Mouse (Mus musculus) spleen, postnatal 36 days (tissue): ENCODE data around the gene Tmem135.

Experiments used
- DNase-seq, 2 experiments: peaks; one replicate each; pipeline ENCODE4 v3.0.0; 2022; ENCODE audit warnings: low spot score in 2 of 2, mixed read lengths in 1 of 2

Tmem135 gene

DNA sequence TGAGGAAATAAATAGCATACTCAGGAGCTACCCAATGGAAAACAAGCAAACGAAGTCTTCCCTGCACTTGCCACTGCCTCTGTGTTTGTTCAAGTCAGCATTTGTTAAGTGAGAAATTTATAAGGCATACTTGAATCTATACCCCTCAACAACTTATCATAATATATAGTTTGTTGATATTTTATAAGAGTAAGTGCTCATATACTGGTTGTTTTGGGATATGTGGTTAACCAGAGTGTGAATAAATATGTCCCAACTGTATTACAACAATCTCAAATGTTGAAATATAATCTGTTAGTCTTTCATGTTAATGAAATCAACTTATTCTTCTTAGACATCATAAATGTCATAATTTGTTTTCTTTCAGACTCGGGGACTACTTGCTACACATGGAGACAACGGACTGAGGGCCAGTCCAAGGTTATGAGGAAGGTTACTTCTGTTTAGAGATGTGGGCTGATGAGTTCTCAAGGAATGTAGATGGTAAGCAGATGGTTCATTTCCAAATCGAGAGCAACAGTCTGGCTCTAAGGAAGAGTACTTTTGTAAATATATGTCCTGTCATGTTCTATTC is 152.1 kb downstream of the Tmem135 start:
- DNase-seq, result no peak

DNA sequence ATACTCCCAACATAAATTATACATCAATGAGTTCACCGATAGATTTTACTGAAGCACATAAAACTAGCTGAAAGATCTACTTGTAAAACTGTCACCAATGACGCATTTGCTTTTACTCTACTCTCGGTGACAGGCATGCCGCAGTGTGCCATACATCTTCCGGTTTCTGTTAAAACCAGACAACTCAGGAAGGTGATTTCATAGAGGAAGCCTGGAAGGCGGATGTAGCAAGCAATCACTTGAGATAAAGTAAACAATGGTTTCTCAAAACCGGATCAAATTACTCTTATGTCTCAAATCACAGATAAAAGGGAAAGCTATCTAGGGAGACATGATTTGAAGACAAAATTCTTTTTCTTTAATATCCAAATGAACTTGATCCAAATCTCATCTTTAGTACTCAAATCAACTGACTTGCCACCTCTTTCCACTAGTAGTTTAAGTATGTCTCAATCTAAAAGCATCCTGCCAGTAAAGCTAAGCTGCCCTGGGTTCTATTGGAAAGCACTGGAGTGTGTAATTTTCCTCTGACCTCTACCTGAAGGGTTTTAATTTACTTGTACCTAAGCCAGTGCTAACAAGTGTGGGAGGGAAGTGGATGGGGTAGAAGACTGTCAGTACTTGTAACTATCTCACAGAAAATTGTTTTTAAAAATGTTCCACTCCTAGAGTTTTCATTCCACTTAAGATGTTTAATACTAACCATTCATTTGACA is 155.7 kb downstream of the Tmem135 start:
- DNase-seq, result peak; percentile 69 to 75

DNA sequence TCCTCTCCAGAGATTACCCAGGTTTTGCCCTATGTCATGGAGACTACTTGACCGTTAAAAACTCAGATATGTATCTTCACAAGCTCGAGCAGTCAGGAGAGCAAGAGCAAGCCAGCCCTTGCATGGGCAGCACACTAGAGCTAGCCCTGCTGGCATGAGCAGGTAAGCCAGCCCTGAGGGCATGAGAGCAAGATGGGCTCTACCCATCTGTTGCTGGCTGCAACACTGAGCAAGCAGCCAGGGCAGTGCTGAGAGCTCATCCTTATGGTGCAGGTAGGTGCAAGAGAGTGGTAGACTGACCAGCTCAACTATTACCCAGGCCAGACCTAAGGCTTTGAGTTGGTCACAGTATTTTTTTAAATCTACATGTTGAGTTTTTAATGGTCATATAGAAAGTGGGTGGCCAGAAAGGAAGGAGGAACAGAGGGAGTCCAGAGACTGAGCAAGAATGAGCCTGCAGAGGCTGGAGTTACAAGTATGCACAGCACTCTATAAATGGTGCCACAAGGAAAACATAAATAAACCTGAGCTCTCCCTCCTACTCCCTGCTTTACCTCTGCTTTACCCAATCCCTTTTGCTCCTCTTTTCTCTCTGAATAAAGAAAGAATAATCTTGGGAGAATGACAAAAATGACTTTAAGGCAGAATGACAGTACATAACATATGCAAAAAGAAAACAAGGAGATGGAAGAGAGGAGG is 156.9 kb downstream of the Tmem135 start:
- DNase-seq, result no peak

GRCm38 (mm10) chr7:89242565-89242964 is 161.5 kb downstream of the Tmem135 start:
- DNase-seq, result no peak

- no peak for DNase-seq
These were observed 161.9 kb downstream of the Tmem135 start for GRCm38 (mm10) chr7:89242143-89242542.

DNA sequence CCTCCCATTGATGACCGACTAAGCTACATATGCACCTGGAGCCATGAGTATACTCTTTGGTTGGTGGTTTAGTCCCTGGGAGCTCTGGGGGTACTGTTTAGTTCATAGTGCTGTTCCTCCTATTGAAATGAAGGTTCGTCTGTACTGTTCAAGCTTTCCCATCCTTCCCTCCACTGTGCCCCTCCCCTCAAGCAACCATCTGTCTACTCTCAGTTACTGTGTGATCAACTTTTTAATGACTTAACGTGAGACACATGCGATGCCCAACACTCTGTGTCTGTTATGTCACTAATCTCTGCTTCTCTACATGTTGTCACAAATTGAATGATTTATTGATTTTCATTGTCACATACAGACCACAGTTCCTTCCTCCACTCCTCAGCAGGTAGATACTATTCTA is 164.4 kb downstream of the Tmem135 start:
- no peak for DNase-seq

DNA sequence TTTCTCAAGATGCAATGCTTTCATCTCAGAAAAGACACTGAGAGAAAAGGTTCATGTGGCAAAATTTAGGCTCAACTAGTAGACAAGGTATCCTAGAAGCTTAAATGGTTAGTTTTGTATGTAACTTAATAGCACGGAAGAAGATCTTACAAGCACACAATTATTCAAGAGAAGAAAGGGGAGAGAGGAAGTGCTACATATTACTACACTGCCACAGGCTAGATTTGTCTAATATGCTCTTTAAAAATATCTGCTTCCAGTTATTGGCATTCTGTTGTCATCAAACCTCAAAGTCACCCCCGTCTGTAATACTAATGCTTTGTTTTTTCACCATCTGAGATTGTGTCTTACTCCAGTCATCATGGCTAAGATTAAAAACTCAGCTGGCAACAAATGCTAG is 167.4 kb downstream of the Tmem135 start:
- DNase-seq, result no peak

DNA sequence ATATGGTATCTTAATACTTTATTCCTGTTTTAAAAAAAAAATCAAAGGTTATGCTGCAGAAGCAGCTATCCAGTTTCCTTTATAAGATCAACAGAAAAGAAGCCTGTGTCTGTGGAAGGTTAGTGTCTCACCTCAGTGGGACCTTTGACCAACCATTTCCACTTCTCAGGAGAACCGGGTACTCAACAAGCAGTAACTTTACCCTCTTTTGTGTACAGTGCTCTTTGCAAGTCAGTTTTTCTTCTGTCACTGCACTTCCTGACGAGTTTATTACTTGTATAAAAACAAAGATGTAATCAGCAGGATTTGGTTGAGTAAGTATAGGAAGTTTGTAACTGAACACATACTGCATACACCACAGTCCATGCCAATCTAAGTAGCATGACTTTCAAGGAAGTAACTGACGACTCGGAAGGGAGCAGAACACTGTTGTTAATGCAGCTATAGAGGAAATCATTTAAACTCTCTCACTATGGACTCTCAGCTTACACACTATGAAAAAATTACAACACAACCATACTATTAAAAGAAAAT is 168.0 kb downstream of the Tmem135 start:
- no peak for DNase-seq

GRCm38 (mm10) chr7:89232499-89233145 is 171.4 kb downstream of the Tmem135 start:
- DNase-seq, result no peak

DNA sequence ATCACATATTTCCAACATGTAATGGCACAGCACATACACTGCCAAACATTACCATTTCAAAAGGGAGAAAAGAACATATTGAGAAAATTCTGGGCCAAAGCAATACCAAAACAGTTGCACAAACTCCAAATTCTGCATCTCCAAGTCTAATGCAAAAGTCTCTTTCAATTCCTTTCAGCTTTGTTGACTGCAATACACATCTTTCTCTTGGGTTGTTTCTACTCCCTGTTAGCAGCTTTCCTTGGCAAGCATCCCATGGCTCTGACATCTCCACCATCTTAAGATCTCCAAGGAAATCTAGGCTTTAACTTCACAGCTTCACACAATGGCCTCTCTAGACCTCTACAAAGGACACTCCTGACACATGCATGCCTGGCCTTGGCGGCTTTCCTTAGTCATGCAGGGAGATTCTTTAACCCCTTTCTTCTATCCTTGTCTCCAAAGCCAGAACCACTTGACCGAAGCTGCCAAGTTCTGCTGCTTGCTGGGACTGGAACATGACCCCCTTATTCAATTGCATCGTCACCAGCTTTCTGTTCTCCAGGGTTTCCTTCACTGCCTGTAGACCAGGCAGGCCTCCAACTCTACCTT is 172.7 kb downstream of the Tmem135 start:
- no peak for DNase-seq

DNA sequence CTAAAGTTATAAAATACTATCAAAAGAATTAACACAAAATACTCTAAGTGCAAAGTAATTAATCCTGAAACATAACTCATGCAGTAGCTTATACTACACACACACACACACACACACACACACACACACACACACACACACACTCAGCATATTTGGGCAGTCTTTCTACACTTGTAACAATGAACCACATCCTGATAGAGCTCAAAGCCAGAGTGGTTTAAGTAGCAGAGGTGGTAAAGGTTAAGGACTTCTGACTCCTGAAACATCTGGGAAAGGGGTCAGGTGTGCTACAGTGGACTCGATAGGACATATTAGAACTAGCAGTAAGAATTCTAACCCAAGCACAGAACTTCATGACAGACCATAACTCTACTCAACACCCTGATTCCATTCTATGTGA is 181.4 kb downstream of the Tmem135 start:
- no peak for DNase-seq

GRCm38 (mm10) chr7:89216628-89217027 is 187.4 kb downstream of the Tmem135 start:
- peak; percentile 25 to 27 for DNase-seq

- no peak for DNase-seq
These were observed 187.9 kb downstream of the Tmem135 start for GRCm38 (mm10) chr7:89216118-89216517.

- peak; percentile 28 to 31 for DNase-seq
These were observed 188.3 kb downstream of the Tmem135 start for GRCm38 (mm10) chr7:89215714-89216113.

- no peak for DNase-seq
These were observed 193.5 kb downstream of the Tmem135 start for GRCm38 (mm10) chr7:89210506-89210905.

GRCm38 (mm10) chr7:89206165-89206564 is 197.9 kb downstream of the Tmem135 start:
- DNase-seq, result no peak

DNA sequence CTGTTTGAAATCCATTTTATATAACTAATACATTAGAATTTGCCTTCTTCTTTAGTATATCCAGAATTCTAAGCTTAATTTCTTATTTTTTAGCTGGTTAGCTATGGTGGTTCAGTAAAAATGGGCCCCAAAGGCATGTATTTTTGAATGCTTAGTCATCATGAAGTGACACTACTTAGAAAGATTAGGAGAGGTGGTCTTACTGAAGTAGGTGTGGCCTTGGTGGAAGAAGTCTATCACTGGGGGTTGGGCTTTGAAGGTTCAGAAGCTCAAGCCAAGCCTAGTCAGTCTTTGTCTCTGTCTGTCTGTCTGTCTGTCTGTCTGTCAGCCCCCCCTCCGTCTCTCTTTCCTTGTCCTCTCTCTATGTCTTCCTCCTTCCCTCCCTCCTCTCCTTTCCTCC is 198.6 kb downstream of the Tmem135 start:
- DNase-seq, result no peak

DNA sequence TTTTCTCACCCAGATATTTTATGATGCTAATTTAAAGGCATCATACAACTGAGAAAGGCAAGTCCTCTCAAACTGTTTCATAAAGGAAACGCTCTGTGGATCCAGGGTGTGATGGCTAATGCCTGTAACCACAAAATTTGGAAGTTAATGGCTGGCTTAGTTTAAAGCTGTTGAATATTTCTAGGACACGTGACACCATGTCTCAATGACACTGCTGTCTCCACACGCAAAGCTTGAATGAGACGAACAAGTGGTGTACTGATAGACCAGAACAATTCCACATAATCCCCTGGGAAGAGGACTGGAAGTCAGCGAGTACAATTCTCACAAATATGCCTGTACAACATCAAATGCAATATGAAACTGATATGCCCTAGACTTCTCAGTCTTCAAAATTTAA is 200.9 kb downstream of the Tmem135 start:
- no peak for DNase-seq

- DNase-seq, result no peak
These were observed 202.1 kb downstream of the Tmem135 start for GRCm38 (mm10) chr7:89201954-89202353.

- DNase-seq, result no peak
These were observed 205.5 kb downstream of the Tmem135 start for GRCm38 (mm10) chr7:89198499-89198898.

GRCm38 (mm10) chr7:89193459-89193858 is 210.6 kb downstream of the Tmem135 start:
- DNase-seq, result no peak

DNA sequence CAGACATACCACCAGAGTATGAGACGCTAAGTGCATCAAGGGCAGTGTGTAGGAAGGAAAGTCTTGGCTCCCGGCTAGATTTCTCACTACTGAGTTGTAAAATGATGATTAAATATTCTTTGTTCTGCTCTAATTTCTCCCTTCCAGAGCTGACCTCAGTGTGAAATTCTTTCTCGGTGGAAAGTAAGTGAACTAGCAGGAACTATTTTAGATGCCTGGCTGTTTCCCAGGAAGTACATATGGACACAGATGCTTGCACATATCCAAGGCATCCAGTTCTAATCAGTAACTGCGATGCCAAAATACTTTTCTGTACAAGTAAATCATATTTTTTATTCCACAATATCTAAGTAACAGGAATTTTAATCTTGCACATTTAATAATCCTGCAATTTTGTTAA is 220.1 kb downstream of the Tmem135 start:
- DNase-seq, result no peak
